Mouse (Mus musculus) B cell, adult 67 days (primary cell): Measurements from ENCODE around the gene Obox8. TPM values are rescaled to one million over a fixed set of nuclear protein-coding genes. Genes with fewer than 3 reads are reported as not detected.

Source experiments
- total RNA-seq, 2 experiments: library from RNA; stranded (reverse); gene quantifications; 4 replicates each; pipeline ENCODE4 v1.2.4; 2023

The Obox8 gene
- not detected for total RNA-seq

GRCm38 (mm10) chr7:14333457-14333856 is at the start of gene Obox8:
TSS of gene Obox8 (minus strand) at chr7:14333557.

Other genes starting within 250 kb of the Obox8 start
- not detected for gene Sult2a3, start 210.5 kb downstream of the Obox8 start, total RNA-seq
- not detected for gene Sult2a6, start 78.7 kb downstream of the Obox8 start, total RNA-seq
- not detected for gene Sult2a8, start 113.2 kb upstream of the Obox8 start, total RNA-seq
- gene Sult2a7, start 160.7 kb upstream of the Obox8 start, total RNA-seq = not detected
- not detected for gene Vmn1r90, start 229.9 kb upstream of the Obox8 start, total RNA-seq